Mouse (Mus musculus): ENCODE data around the gene Jarid2.

DNA sequence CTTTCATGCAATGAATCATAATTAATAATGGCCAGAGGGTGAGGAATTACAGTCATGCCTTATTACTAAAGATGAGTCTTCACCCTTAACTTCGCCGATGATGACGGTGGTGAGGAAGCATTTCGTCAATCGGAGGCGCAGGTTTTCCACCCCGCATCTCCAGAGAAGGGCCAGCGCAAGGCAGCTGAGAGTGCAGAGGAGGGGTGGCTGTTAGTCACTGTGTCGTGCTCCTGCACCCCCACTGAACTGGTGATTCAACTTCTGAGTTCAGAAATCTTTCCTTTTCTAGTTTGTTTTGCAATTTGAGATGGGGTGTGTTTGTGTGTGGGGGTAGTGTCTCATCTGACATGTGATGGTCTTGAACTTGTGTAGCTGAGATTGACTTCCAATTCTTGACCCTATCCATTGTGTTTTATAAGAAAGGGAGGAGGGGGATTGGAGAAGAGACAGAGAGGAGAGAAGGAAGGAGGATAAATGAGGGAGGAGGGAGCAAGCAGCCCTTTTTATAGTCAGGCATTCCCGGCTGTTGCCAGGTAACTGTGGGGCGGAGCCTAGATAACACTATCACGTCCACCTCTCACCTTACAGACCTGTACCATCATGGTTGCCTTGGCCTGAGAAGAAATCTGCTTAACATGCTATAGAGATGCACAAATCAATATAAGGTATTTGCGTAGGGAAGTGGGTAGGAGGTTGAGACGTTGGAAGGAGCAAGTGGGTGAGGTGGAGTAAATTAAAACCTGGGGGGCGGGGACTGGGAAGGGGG lies 25.1 kb upstream of the Jarid2 start:
- no peak for TF ChIP-seq MAFK (IDR thresholded peaks at IDR 0.05; ENCODE audit: insufficient read depth, low read depth, low read length)
- TF ChIP-seq ZC3H11A (IDR thresholded peaks at IDR 0.05; ENCODE audit: borderline replicate concordance, low read depth, low read length) = no peak
- no peak for TF ChIP-seq HCFC1 (IDR thresholded peaks at IDR 0.05; ENCODE audit: borderline replicate concordance, insufficient read depth, low read length)
- no peak for TF ChIP-seq CHD2 (IDR thresholded peaks at IDR 0.05; ENCODE audit: low read depth, low read length)

All from ES-E14 (cell line).